Mouse (Mus musculus): ENCODE measurements around the gene E130114P18Rik. TPM values are rescaled to one million over a fixed set of nuclear protein-coding genes. Genes with fewer than 3 reads are reported as not detected.

The E130114P18Rik gene
- total and polyA plus RNA-seq, 2 experiments, result not detected

DNA sequence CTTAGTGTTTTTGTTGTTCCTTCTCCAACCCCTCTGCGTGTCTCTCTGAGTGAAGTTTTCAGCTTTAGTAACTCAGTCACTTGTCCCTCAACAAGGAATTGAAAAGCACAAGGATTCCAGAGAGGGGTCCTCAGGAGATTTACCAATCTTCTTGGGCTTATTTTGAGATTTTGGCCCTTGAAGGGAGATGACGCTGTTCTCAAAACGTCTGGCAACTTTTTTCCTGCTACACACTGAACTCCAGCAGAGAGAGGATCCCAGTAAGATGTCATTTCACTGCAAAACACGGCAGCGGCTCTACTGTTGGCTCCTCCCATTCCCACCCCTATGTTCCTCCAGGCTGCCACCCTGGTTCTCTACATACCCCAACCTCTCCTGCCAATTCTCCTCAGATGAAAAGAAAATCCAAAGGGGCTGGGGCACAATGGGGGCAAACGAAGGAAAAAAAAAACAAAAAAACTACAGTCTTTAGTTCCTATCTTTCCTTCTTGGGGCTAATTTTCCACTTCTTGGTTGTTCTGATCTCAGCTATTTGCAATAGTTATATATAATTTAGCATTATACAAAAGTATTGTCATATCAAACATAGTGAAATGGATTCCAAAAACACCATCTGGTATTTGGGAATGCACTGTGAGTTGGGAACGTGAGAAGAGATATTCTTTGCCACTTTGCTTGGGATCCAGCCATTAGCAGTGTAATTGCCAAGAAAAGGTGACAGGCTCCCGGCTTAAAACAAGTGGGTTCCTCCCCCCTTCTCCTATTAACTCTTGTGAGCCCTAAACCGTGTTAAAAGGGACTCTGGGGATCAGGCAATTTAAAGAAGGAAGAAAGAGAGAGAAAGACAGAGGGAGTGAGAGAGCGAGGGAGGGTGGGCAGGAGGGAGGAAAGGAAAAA, 167.8 kb downstream of the E130114P18Rik start:
- H3K9ac ChIP-seq (ENCODE audit: low read depth, low read length), result no peak overlapping the region
- H3K4me3 ChIP-seq (ENCODE audit: insufficient read depth, low read depth, low read length), result no peak overlapping the region
- 64% methylated on average over 10 of the region's 10 CpGs for WGBS
- DNase-seq (ENCODE audit: extremely low read depth, low read depth, low spot score), result no peak
- TF ChIP-seq CTCF (IDR thresholded peaks at IDR 0.05; ENCODE audit: low read depth, low read length) (no peak), POLR2A (IDR thresholded peaks at IDR 0.05; ENCODE audit: extremely low read depth, insufficient read depth, low read length) (no peak)
- H3K27me3 ChIP-seq (ENCODE audit: control insufficient read depth, insufficient read depth, low read length), result no peaks in the 10 kb centered on the region
- no peaks in the 10 kb centered on the region for H3K79me2 ChIP-seq (ENCODE audit: control insufficient read depth, insufficient read depth, low read length)
- H3K36me3 ChIP-seq (ENCODE audit: control insufficient read depth, insufficient read depth, low read length), result no peaks in the 10 kb centered on the region
- H3K4me1 ChIP-seq (ENCODE audit: control insufficient read depth, insufficient read depth, low read length), result no peaks in the 10 kb centered on the region
- no peak overlapping the region for H3K27ac ChIP-seq (replicated peaks; ENCODE audit: insufficient read depth, low read depth, low read length)

DNA sequence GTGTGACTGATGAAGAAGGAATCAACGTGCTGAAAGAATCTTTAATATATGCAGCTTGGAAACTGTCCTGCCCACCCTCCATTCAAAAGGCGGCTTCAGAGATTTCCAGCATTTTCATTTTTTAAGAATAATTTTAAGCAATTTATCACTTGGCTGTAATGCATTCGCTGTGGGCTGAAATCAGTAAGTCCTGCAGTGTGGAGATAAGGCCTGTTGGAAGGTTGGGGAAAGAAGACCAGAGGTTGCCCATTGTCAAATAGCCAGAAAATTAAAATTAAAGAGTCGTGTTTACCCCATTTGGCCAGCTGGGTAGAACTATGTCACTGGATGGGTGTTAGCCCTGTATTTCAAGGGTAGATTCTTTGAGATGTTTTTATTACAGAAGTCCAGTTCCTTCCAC, 168.5 kb downstream of the E130114P18Rik start:
- no peak overlapping the region for H3K27ac ChIP-seq (replicated peaks; ENCODE audit: insufficient read depth, low read depth, low read length)
- H3K27me3 ChIP-seq (ENCODE audit: control insufficient read depth, insufficient read depth, low read length), result no peaks in the 10 kb centered on the region
- no peak overlapping the region for H3K4me3 ChIP-seq (ENCODE audit: insufficient read depth, low read depth, low read length)
- 93% methylated on average over 4 of the region's 4 CpGs for WGBS
- no peak overlapping the region for H3K9ac ChIP-seq (ENCODE audit: low read depth, low read length)
- TF ChIP-seq CTCF (IDR thresholded peaks at IDR 0.05; ENCODE audit: low read depth, low read length) (no peak), POLR2A (IDR thresholded peaks at IDR 0.05; ENCODE audit: extremely low read depth, insufficient read depth, low read length) (no peak)
- no peaks in the 10 kb centered on the region for H3K79me2 ChIP-seq (ENCODE audit: control insufficient read depth, insufficient read depth, low read length)
- H3K36me3 ChIP-seq (ENCODE audit: control insufficient read depth, insufficient read depth, low read length), result no peaks in the 10 kb centered on the region
- no peaks in the 10 kb centered on the region for H3K4me1 ChIP-seq (ENCODE audit: control insufficient read depth, insufficient read depth, low read length)
- DNase-seq (ENCODE audit: extremely low read depth, low read depth, low spot score), result no peak

DNA sequence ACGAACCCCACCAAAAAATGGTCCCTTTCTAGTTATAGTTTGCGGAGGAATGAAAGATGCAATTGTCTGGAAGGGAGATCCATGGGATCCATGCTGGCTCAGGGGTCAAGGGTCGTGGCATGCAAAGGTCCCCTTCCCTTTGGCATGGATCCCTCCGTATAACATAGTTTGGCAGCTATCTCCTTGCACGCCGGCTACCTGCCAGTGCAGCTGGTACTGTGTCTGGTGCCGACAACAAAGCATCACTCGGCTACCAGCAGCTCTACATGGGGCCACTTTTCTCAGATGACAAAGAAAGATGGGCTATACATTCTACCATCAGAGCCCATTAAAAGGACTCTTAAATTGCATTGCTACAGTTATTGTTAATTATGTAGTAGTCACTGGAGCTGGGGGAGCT, 169.2 kb downstream of the E130114P18Rik start:
- Histone ChIP-seq H3K27me3 (ENCODE audit: control insufficient read depth, insufficient read depth, low read length) (no peaks in the 10 kb centered on the region), H3K4me3 (ENCODE audit: insufficient read depth, low read depth, low read length) (no peak overlapping the region), H3K4me1 (ENCODE audit: control insufficient read depth, insufficient read depth, low read length) (no peaks in the 10 kb centered on the region), H3K36me3 (ENCODE audit: control insufficient read depth, insufficient read depth, low read length) (no peaks in the 10 kb centered on the region), H3K9ac (ENCODE audit: low read depth, low read length) (no peak overlapping the region), H3K27ac (replicated peaks; ENCODE audit: insufficient read depth, low read depth, low read length) (no peak overlapping the region), H3K79me2 (ENCODE audit: control insufficient read depth, insufficient read depth, low read length) (no peaks in the 10 kb centered on the region)
- WGBS, result 91% methylated on average over 8 of the region's 8 CpGs
- no peak for TF ChIP-seq POLR2A (IDR thresholded peaks at IDR 0.05; ENCODE audit: extremely low read depth, insufficient read depth, low read length)
- no peak for TF ChIP-seq CTCF (IDR thresholded peaks at IDR 0.05; ENCODE audit: low read depth, low read length)
- DNase-seq (ENCODE audit: extremely low read depth, low read depth, low spot score), result no peak

- H3K4me1 ChIP-seq (ENCODE audit: control insufficient read depth, insufficient read depth, low read length), result no peaks in the 10 kb centered on the region
- no peak overlapping the region for H3K9ac ChIP-seq (ENCODE audit: low read depth, low read length)
- 78% methylated on average over 3 of the region's 3 CpGs for WGBS
- H3K27ac ChIP-seq (replicated peaks; ENCODE audit: insufficient read depth, low read depth, low read length), result no peak overlapping the region
- H3K79me2 ChIP-seq (ENCODE audit: control insufficient read depth, insufficient read depth, low read length), result no peaks in the 10 kb centered on the region
- DNase-seq (ENCODE audit: extremely low read depth, low read depth, low spot score), result no peak
- no peak overlapping the region for H3K4me3 ChIP-seq (ENCODE audit: insufficient read depth, low read depth, low read length)
- H3K36me3 ChIP-seq (ENCODE audit: control insufficient read depth, insufficient read depth, low read length), result no peaks in the 10 kb centered on the region
- TF ChIP-seq POLR2A (IDR thresholded peaks at IDR 0.05; ENCODE audit: extremely low read depth, insufficient read depth, low read length) (no peak), CTCF (IDR thresholded peaks at IDR 0.05; ENCODE audit: low read depth, low read length) (no peak)
- no peaks in the 10 kb centered on the region for H3K27me3 ChIP-seq (ENCODE audit: control insufficient read depth, insufficient read depth, low read length)
Observed at GRCm38 (mm10) chr4:97608134-97608533, 169.7 kb downstream of the E130114P18Rik start.

GRCm38 (mm10) chr4:97607169-97607568, 170.7 kb downstream of the E130114P18Rik start:
- no peak for DNase-seq (ENCODE audit: extremely low read depth, low read depth, low spot score)
- H3K36me3 ChIP-seq (ENCODE audit: control insufficient read depth, insufficient read depth, low read length), result no peaks in the 10 kb centered on the region
- TF ChIP-seq CTCF (IDR thresholded peaks at IDR 0.05; ENCODE audit: low read depth, low read length), result no peak
- TF ChIP-seq POLR2A (IDR thresholded peaks at IDR 0.05; ENCODE audit: extremely low read depth, insufficient read depth, low read length), result no peak
- no peak overlapping the region for H3K27ac ChIP-seq (replicated peaks; ENCODE audit: insufficient read depth, low read depth, low read length)
- no peaks in the 10 kb centered on the region for H3K4me1 ChIP-seq (ENCODE audit: control insufficient read depth, insufficient read depth, low read length)
- H3K79me2 ChIP-seq (ENCODE audit: control insufficient read depth, insufficient read depth, low read length), result no peaks in the 10 kb centered on the region
- no peak overlapping the region for H3K4me3 ChIP-seq (ENCODE audit: insufficient read depth, low read depth, low read length)
- H3K27me3 ChIP-seq (ENCODE audit: control insufficient read depth, insufficient read depth, low read length), result no peaks in the 10 kb centered on the region
- no peak overlapping the region for H3K9ac ChIP-seq (ENCODE audit: low read depth, low read length)
- 96% methylated on average over 1 of the region's 1 CpGs for WGBS

DNA sequence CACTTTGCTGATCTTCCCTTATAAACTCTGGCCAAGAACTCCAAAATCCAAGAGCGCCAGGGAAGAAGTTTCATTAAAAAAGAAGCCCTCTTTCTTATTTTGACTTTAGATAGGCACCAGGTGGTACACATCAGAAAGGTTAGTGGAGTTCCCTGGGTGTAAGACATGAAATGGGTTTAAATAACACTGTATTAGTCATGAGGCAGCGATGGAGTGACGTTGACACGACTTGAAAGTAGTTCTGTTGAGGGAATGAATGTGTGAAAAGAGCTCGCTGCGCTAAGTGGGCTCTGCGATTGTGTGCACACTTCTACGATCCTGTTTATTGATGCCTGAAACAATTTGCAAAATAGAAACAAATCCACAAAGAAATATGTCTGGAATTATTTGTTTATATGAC, 171.4 kb downstream of the E130114P18Rik start:
- H3K27me3 ChIP-seq (ENCODE audit: control insufficient read depth, insufficient read depth, low read length), result no peaks in the 10 kb centered on the region
- H3K27ac ChIP-seq (replicated peaks; ENCODE audit: insufficient read depth, low read depth, low read length), result no peak overlapping the region
- TF ChIP-seq CTCF (IDR thresholded peaks at IDR 0.05; ENCODE audit: low read depth, low read length) (no peak), POLR2A (IDR thresholded peaks at IDR 0.05; ENCODE audit: extremely low read depth, insufficient read depth, low read length) (no peak)
- no peak overlapping the region for H3K9ac ChIP-seq (ENCODE audit: low read depth, low read length)
- no peaks in the 10 kb centered on the region for H3K36me3 ChIP-seq (ENCODE audit: control insufficient read depth, insufficient read depth, low read length)
- DNase-seq (ENCODE audit: extremely low read depth, low read depth, low spot score), result no peak
- H3K79me2 ChIP-seq (ENCODE audit: control insufficient read depth, insufficient read depth, low read length), result no peaks in the 10 kb centered on the region
- H3K4me1 ChIP-seq (ENCODE audit: control insufficient read depth, insufficient read depth, low read length), result no peaks in the 10 kb centered on the region
- 92% methylated on average over 8 of the region's 8 CpGs for WGBS
- H3K4me3 ChIP-seq (ENCODE audit: insufficient read depth, low read depth, low read length), result no peak overlapping the region
